Mouse (Mus musculus) kidney, embryonic 15.5 days (tissue): Measurements from ENCODE around the gene Foxn1. TPM values are rescaled to one million over a fixed set of nuclear protein-coding genes. Genes with fewer than 3 reads are reported as not detected.

Experiments
- ATAC-seq: fragments of 200-750 bp; cut with Nextera tagmentation; replicated peaks from 2 replicates; pipeline ENCODE4 v1.8.0; 2017; ENCODE audit warnings: moderate TSS enrichment; ENCODE audit not compliant: low FRiP score
- H3K27ac ChIP-seq: fragments of 300-500 bp; sonication (generic); 2 replicates; pipeline ENCODE4 v1.5.1; 2015; ENCODE audit warnings: mild to moderate bottlenecking, inconsistent platforms
- H3K27me3 ChIP-seq: fragments of 300-500 bp; sonication (generic); 2 replicates; pipeline ENCODE4 v1.6.1; 2015; ENCODE audit warnings: inconsistent platforms
- H3K36me3 ChIP-seq: fragments of 300-500 bp; sonication (generic); 2 replicates; pipeline ENCODE4 v1.6.1; 2015; ENCODE audit warnings: inconsistent platforms
- H3K4me1 ChIP-seq: fragments of 300-500 bp; sonication (generic); 2 replicates; pipeline ENCODE4 v1.6.1; 2015; ENCODE audit warnings: inconsistent platforms
- H3K4me2 ChIP-seq: fragments of 300-500 bp; sonication (generic); 2 replicates; pipeline ENCODE4 v1.6.1; 2015; ENCODE audit warnings: moderate library complexity, mild to moderate bottlenecking, inconsistent platforms
- H3K4me3 ChIP-seq: fragments of 300-500 bp; sonication (generic); replicated peaks from 2 replicates; pipeline ENCODE4 v1.5.1; 2015; ENCODE audit warnings: mild to moderate bottlenecking, inconsistent platforms
- H3K9ac ChIP-seq: fragments of 300-500 bp; sonication (generic); 2 replicates; pipeline ENCODE4 v1.6.1; 2015; ENCODE audit warnings: mild to moderate bottlenecking, inconsistent platforms
- H3K9me3 ChIP-seq: fragments of 300-500 bp; sonication (generic); replicated peaks from 2 replicates; pipeline ENCODE4 v1.6.1; 2016; ENCODE audit warnings: inconsistent platforms
- WGBS: fragments of 180-500 bp; shearing (Covaris S2); methylation state at CpG from one replicate; pipeline ENCODE4 v1.1.7; 2015; ENCODE audit warnings: mixed read lengths; 5-methylcytosine and 5-hydroxymethylcytosine counted together
- polyA plus RNA-seq: library from polyadenylated mRNA; unstranded; fragments of >200 nt; fragmentation: Nextera tagmentation; extraction: Ambion mirVana; gene quantifications from 2 replicates; pipeline ENCODE4 v1.2.1, GENCODE M21; 2015

The Foxn1 gene
- polyA plus RNA-seq, 1 experiment from 2014 or later = 0.10 TPM

DNA sequence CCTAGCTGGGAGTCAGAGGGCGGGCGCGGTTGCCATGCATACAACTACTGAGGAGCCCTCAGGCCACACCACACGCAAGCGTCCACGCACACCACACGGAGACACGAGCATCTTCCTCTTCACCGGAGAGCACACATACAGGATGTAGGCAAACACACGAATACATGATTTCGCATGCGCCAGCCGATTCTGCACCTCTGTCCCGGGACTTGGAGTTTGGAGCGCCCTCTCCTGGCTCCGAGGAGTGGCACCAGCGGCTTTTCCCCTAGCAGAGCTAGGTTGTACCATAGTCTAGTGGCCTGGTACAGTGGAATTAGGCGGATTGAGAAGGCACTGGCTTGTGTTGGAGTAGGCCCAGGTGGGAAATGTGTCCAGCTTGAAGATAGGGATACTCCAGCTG lies 11.0 kb upstream of the Foxn1 start:
- 9% methylated on average over 18 of the region's 18 CpGs for WGBS
- Histone ChIP-seq H3K27ac (peak overlapping the region; percentile 76), H3K27me3 (0 out of 2 replicates have a peak, but pooled peaks cover 4% of the 10 kb centered on the region), H3K4me1 (peaks cover 46% of the 10 kb centered on the region), H3K36me3 (no peaks in the 10 kb centered on the region), H3K4me2 (peak overlapping the region; percentile 47), H3K9ac (no peak overlapping the region), H3K9me3 (no peaks in the 10 kb centered on the region), H3K4me3 (no peak overlapping the region; the same call in 1 of the 2 replicates)
- ATAC-seq = peak; percentile 30; the same call in 1 of the 2 replicates

DNA sequence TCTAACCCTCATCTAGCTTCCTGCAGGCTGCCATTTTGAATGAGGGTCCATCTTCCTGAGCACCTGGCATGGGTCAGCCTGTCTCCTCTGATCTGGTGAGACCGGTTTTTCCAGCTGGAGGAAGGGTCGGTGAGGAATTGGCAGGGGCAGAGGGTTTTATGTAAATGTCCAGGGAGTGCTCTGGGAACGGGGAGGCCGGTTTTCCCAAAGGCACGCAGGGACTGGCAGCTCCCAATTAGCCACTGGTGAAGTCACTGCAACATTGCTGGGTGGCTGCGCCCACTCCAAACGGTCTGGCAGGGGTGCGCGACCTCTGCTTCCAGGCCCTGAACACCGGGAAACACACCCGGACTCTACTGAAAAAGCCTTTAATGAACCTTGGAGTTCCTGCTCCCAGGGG lies 10.6 kb upstream of the Foxn1 start:
- ATAC-seq = no peak
- H3K4me3 ChIP-seq = no peak overlapping the region; the same call in 1 of the 2 replicates

DNA sequence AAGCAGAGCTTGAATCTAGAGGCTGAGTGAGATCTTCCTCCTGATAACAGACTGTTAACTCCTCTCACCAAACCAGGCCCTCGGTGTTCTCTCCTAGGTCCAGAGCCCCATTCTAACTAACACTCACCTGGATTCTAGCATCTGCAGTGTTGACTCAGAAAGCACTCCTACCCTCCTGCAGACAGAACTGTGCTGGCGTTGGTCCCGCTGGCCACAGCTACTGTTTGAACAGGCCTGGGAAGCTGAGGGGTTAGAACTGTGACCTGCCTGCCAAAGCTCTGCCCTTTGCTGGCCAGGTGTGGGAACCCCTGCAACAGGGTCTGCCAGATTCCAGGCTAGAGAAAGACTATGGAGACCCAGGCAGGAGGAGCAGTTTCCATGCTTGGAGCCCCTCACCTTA lies 6.4 kb upstream of the Foxn1 start:
- H3K27me3 ChIP-seq = no peaks in the 10 kb centered on the region
- 81% methylated on average over 3 of the region's 3 CpGs for WGBS
- H3K9me3 ChIP-seq = no peaks in the 10 kb centered on the region
- peaks cover 27% of the 10 kb centered on the region for H3K4me1 ChIP-seq
- no peak overlapping the region for H3K9ac ChIP-seq
- no peak overlapping the region for H3K4me2 ChIP-seq
- no peak for ATAC-seq
- no peaks in the 10 kb centered on the region for H3K36me3 ChIP-seq
- no peak overlapping the region for H3K27ac ChIP-seq
- no peak overlapping the region for H3K4me3 ChIP-seq

More for the DNA sequence above, 10.6 kb upstream of the Foxn1 start:
- Histone ChIP-seq H3K4me1 (peaks cover 46% of the 10 kb centered on the region), H3K36me3 (no peaks in the 10 kb centered on the region), H3K4me2 (peak overlapping the region; percentile 47), H3K9me3 (no peaks in the 10 kb centered on the region), H3K27me3 (0 out of 2 replicates have a peak, but pooled peaks cover 4% of the 10 kb centered on the region), H3K27ac (peak overlapping the region; percentile 76), H3K9ac (no peak overlapping the region)
- 39% methylated on average over 11 of the region's 11 CpGs for WGBS

DNA sequence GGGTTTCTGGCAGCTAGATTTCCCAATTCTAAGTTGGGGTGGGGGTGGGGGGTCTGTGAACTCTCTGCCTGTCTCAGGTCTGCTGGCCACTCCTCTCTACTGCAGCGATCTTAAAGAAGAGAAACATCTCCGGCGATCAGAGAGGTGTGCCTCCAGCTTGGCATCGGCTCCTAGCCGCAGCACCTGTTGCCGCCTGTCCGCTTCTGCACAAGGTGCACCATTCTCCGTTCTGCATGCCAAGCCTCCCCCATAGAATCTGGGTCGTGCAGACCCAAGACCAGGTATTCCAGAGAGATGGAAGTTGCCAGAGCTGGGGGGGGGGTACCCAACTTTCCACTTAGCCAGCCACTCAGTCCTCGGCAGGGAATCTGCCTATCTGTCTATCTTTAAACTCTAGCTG lies 582 bp downstream of the Foxn1 start:
- no peaks in the 10 kb centered on the region for H3K9me3 ChIP-seq
- no peak overlapping the region for H3K9ac ChIP-seq
- 79% methylated on average over 10 of the region's 10 CpGs for WGBS
- H3K36me3 ChIP-seq = no peaks in the 10 kb centered on the region
- H3K4me3 ChIP-seq = no peak overlapping the region
- no peak for ATAC-seq
- H3K27me3 ChIP-seq = no peaks in the 10 kb centered on the region
- H3K4me2 ChIP-seq = no peak overlapping the region
- peaks cover 22% of the 10 kb centered on the region for H3K4me1 ChIP-seq
- H3K27ac ChIP-seq = no peak overlapping the region

DNA sequence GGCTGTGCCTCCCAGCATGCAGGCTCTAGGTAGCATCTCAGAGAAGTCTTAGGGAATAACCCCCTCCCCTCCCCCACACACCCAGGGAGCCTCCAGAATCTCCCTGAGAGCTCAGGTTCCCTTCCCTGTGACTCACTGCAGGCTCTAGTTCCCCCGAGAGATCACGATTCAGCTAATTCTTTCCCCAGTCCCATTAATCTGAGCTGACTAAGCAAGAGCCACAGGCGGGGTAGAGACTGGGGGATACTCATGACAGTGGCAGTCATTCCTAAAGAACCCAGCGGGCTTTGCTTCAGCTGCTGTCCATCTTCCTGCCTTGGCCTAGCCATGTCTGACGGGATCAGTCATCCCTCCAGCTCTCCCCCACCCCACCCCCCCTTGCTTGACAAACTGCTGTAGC lies 3.7 kb downstream of the Foxn1 start:
- Histone ChIP-seq H3K4me1 (peaks cover 26% of the 10 kb centered on the region), H3K9me3 (no peaks in the 10 kb centered on the region), H3K9ac (no peak overlapping the region), H3K36me3 (no peaks in the 10 kb centered on the region), H3K27ac (no peak overlapping the region), H3K4me3 (no peak overlapping the region), H3K27me3 (no peaks in the 10 kb centered on the region), H3K4me2 (no peak overlapping the region)
- 19% methylated on average over 5 of the region's 5 CpGs for WGBS
- ATAC-seq = 0 out of 2 replicates have a peak, but pooled peaks have one; percentile 8

DNA sequence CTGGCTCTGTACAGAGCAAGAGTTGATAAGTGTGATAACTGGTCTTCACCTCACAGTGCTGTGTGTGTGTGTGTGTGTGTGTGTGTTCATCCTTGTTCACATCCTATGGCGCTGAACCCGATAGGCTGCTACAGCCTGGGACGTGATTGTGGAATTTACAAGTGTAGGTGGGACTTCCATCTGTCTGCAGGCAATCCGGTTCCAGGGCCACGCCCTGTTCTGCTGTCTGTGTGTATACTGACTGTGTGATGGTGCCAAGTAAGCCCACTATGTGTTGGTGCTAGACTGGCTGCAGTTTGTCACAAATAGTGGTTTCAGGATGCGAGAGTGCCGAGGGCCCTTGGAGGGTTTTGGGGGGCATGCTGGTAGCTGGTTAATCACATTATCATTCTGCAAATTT lies 4.1 kb downstream of the Foxn1 start:
- ATAC-seq = no peak
- Histone ChIP-seq H3K9me3 (no peaks in the 10 kb centered on the region), H3K4me1 (peaks cover 30% of the 10 kb centered on the region), H3K4me2 (no peak overlapping the region), H3K27me3 (no peaks in the 10 kb centered on the region), H3K36me3 (no peaks in the 10 kb centered on the region), H3K27ac (no peak overlapping the region), H3K4me3 (no peak overlapping the region), H3K9ac (no peak overlapping the region)
- 78% methylated on average over 7 of the region's 7 CpGs for WGBS

DNA sequence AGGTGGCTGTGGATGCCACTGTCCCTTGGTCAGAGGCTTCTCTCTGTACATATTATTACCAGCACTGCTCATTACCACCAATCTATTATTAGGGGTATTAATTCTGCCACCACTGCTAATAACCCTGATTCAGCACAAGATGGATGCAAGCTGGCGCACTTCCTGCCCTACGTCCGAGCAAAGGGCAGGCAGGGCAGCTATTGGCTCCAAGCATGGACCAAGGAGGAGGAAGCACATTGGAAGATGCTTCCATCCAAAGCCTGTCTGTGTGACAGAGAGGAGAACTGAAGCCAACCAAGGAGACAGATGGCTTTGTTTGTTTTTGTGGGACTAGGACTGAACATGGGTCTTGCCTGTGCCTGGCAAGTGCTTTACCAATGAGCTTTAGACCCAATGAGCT lies 5.4 kb downstream of the Foxn1 start:
- 76% methylated on average over 3 of the region's 3 CpGs for WGBS
- no peaks in the 10 kb centered on the region for H3K9me3 ChIP-seq
- H3K36me3 ChIP-seq = no peaks in the 10 kb centered on the region
- H3K27me3 ChIP-seq = no peaks in the 10 kb centered on the region
- H3K4me2 ChIP-seq = no peak overlapping the region
- no peak overlapping the region for H3K4me3 ChIP-seq
- no peak overlapping the region for H3K9ac ChIP-seq
- peaks cover 34% of the 10 kb centered on the region for H3K4me1 ChIP-seq
- H3K27ac ChIP-seq = no peak overlapping the region
- ATAC-seq = no peak

DNA sequence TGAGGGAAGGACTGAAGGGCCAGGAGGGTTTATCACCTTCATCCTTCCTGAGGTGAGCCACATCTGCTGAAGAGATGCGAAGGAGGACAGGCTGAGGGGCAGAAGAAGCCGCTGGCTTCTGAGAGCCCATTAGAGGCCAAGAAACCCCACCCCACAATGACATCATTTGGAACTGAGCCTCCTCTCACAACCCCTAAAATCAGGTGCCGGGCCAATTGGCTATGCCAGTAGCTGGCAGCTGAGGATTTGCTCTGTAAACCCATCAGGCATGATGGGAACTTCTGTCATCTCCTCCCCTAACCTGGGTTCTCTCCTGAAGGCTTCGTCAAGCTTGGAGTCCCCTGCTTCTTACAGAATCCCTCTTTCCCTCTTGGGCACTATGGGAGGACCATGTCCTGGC lies 6.0 kb downstream of the Foxn1 start:
- no peak for ATAC-seq
- Histone ChIP-seq H3K4me1 (peaks cover 40% of the 10 kb centered on the region), H3K27me3 (no peaks in the 10 kb centered on the region), H3K4me3 (no peak overlapping the region), H3K36me3 (no peaks in the 10 kb centered on the region), H3K27ac (no peak overlapping the region), H3K4me2 (no peak overlapping the region), H3K9me3 (no peaks in the 10 kb centered on the region), H3K9ac (no peak overlapping the region)
- 68% methylated on average over 4 of the region's 4 CpGs for WGBS

DNA sequence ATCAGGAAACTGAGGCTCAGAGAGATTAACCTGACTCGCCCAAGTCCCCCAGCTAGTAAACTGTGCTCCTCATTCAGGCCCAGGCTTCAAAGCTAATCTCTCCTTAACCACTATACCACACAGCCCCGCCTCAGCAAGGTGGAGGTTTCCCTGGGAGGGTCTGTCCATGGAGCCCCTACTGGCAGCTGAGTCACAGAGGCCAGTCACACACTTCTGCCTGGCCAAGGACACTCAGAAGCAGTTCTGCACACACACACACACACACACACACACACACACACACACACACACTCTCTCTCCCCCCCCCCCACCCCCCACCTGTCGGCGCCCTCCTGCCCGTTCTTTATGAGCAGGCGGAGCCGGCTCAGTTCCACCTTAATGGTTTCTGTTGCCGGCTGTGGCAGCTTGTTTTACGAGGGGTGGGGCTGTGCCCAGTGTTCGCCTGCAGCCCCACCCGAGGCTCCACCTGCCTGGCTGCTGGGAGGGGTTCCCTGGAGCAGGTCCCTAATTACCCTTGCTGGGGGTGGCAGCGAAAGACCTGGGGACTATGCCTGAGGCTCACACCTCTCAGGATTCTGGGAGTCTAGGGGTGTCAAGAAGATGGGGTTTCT lies 8.7 kb downstream of the Foxn1 start:
- no peak overlapping the region for H3K4me3 ChIP-seq
- H3K4me2 ChIP-seq = no peak overlapping the region
- no peak overlapping the region for H3K9ac ChIP-seq
- peaks cover 52% of the 10 kb centered on the region for H3K4me1 ChIP-seq
- peak overlapping the region; percentile 59 for H3K27ac ChIP-seq
- H3K9me3 ChIP-seq = no peaks in the 10 kb centered on the region
- 9% methylated on average over 12 of the region's 12 CpGs for WGBS
- no peaks in the 10 kb centered on the region for H3K36me3 ChIP-seq
- H3K27me3 ChIP-seq = no peaks in the 10 kb centered on the region
- ATAC-seq = peak; percentile 54

DNA sequence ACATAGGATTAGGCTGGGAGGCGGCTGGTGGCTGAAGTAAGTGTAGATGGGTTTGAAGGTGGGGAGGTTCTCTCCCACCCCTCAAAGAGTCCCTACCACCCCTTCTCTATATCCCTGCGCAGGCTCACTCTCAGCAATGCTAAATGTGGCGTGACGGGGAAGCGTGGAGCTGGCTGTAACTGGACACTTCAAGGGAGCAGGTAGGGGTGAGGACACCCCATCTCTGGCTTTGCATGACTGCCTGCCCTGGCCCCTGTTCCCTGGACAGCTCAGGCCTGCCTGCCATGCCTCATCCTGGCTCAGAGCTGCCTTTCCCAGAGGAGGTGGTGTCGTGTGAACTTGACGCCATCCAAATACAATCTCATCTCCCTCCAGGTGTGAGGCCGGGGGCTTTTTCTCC lies 12.2 kb downstream of the Foxn1 start:
- WGBS = 46% methylated on average over 8 of the region's 8 CpGs
- Histone ChIP-seq H3K4me1 (peaks cover 73% of the 10 kb centered on the region), H3K36me3 (no peaks in the 10 kb centered on the region), H3K27me3 (no peaks in the 10 kb centered on the region), H3K27ac (peak overlapping the region; percentile 84), H3K4me2 (no peak overlapping the region), H3K9me3 (no peaks in the 10 kb centered on the region), H3K4me3 (no peak overlapping the region), H3K9ac (no peak overlapping the region)
- ATAC-seq = peak; percentile 86

DNA sequence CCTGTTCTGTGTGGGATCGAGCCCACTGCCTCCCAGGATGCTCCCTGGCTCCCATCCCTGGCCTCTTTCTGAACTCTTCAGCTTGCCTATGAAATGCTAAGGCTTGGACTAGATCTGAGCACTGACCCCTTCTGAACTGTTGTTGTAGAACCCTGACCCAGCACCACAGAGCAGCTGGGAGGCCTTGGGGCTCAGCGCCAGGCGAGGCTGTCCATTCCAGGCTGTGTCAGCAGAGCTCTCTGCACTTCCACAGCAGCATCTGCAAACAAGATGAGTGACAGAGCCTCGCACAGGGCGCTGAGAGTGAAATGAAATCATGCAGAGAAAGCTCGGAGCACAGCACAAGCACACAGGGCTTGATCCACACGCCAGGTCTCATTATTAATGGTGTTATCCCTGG lies 13.7 kb downstream of the Foxn1 start:
- H3K4me2 ChIP-seq = no peak overlapping the region
- H3K9me3 ChIP-seq = no peaks in the 10 kb centered on the region
- 0 out of 2 replicates have a peak, but pooled peaks have one; percentile 6 for ATAC-seq
- H3K27ac ChIP-seq = peak overlapping the region; percentile 28; the same call in 1 of the 2 replicates
- H3K36me3 ChIP-seq = no peaks in the 10 kb centered on the region
- no peaks in the 10 kb centered on the region for H3K27me3 ChIP-seq
- H3K4me1 ChIP-seq = peaks cover 69% of the 10 kb centered on the region
- H3K4me3 ChIP-seq = no peak overlapping the region
- H3K9ac ChIP-seq = no peak overlapping the region
- 41% methylated on average over 7 of the region's 7 CpGs for WGBS

DNA sequence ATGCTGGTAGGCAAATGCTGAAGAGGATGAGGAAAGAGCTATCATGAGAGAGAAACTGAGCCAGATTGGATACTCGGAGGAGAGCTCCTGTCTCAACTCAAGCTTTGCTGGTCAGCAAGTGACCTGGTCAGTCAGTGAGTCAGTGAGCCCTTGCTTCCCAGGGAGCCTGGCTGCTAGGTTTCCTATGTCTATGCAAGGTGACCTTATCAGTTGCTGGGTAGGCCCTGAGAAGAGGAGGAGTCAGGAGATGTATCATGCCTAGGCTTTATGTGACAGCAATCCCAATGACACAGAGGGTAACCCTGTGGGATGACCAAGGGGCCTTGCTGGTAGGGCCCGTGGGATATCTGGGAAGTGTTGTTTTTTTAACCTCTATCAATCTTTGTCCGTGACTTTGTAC lies 14.2 kb downstream of the Foxn1 start:
- 23% methylated on average over 3 of the region's 3 CpGs for WGBS

DNA sequence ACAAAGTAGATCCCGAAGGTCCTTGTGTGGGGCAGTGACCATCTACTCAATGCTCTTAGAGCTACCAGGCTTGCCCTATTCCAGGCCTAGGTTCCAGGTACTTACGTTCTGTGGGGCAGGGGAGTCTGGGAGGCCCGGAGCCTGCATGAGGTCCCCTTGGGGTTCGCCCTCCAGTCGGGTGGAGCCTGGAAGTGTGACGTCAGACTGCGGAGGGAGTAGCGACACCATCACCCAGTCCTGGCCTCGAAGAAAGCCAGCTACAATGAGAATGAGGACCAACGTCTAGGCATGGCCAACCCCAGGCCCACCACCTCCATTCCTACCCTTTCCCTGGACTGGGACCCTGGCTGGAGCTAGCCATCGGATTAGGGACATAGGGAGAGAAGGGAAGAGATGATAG lies 14.6 kb downstream of the Foxn1 start:
- Histone ChIP-seq H3K4me3 (no peak overlapping the region), H3K9me3 (no peaks in the 10 kb centered on the region), H3K4me1 (peaks cover 64% of the 10 kb centered on the region), H3K9ac (no peak overlapping the region), H3K27me3 (no peaks in the 10 kb centered on the region), H3K27ac (no peak overlapping the region), H3K4me2 (no peak overlapping the region), H3K36me3 (no peaks in the 10 kb centered on the region)
- ATAC-seq = no peak
- WGBS = 91% methylated on average over 11 of the region's 11 CpGs

More for the DNA sequence above, 14.2 kb downstream of the Foxn1 start:
- Histone ChIP-seq H3K4me2 (no peak overlapping the region), H3K4me1 (peaks cover 68% of the 10 kb centered on the region), H3K4me3 (no peak overlapping the region), H3K9me3 (no peaks in the 10 kb centered on the region), H3K9ac (no peak overlapping the region), H3K36me3 (no peaks in the 10 kb centered on the region), H3K27ac (peak overlapping the region; percentile 28; the same call in 1 of the 2 replicates), H3K27me3 (no peaks in the 10 kb centered on the region)
- no peak for ATAC-seq
